Mouse (Mus musculus): ENCODE data around the gene Zfp872.

- TF ChIP-seq POLR2A (IDR thresholded peaks at IDR 0.05; ENCODE audit: insufficient read depth, low read depth, low read length) (no peak), CTCF (IDR thresholded peaks at IDR 0.05; ENCODE audit: insufficient read depth, low read depth, low read length) (no peak)
These were observed 38.3 kb upstream of the Zfp872 start for GRCm38 (mm10) chr9:22149426-22150248.

Measured in olfactory bulb, adult 2 months (tissue).